Mouse (Mus musculus) spleen, adult 2 months (tissue): ENCODE results near the gene Zbtb14. TPM values are rescaled to one million over a fixed set of nuclear protein-coding genes. Genes with fewer than 3 reads are reported as not detected.
A peak's percentile ranks its signal among the peaks of the same experiment; 100 is the strongest.

Experiments
- DNase-seq, 2 experiments: peaks; one replicate each; pipeline versions ENCODE4 v3.0.0 to v3.0.0-alpha.2; 2012 to 2021; ENCODE audit warnings: low spot score in 2 of 2, low read depth in 1 of 2
- H3K27ac ChIP-seq: fragments of 200-500 bp; 2 replicates; pipeline ENCODE4 v1.5.1; 2012; ENCODE audit warnings: low read length, inconsistent platforms; ENCODE audit not compliant: insufficient read depth
- H3K27me3 ChIP-seq: fragments of 200-500 bp; 2 replicates; pipeline ENCODE4 v1.6.1; 2012; ENCODE audit warnings: mild to moderate bottlenecking, moderate library complexity, low read length, inconsistent platforms; ENCODE audit not compliant: control insufficient read depth, insufficient read depth
- H3K36me3 ChIP-seq: fragments of 200-500 bp; 2 replicates; pipeline ENCODE4 v1.6.1; 2012; ENCODE audit warnings: mild to moderate bottlenecking, low read length, inconsistent platforms; ENCODE audit not compliant: control insufficient read depth, insufficient read depth
- H3K4me1 ChIP-seq: fragments of 200-500 bp; 2 replicates; pipeline ENCODE4 v1.6.1; 2011; ENCODE audit warnings: inconsistent platforms; ENCODE audit not compliant: control insufficient read depth, insufficient read depth, insufficient read length
- H3K4me3 ChIP-seq: fragments of 200-500 bp; 2 replicates; pipeline ENCODE4 v1.5.1; 2011; ENCODE audit warnings: mild to moderate bottlenecking, inconsistent platforms; ENCODE audit not compliant: insufficient read depth, insufficient read length; ENCODE audit errors: extremely low read depth
- CTCF ChIP-seq: fragments of 200-500 bp; IDR thresholded peaks from 2 replicates; pipeline ENCODE4 v1.5.1; 2011; ENCODE audit warnings: mild to moderate bottlenecking, inconsistent platforms; ENCODE audit not compliant: insufficient read depth, insufficient read length, insufficient replicate concordance; ENCODE audit errors: extremely low read depth
- POLR2A ChIP-seq: fragments of 200-500 bp; IDR thresholded peaks from 2 replicates; pipeline ENCODE4 v1.6.1; 2011; ENCODE audit warnings: low read depth, low read length, inconsistent platforms
- WGBS: fragments of 180-500 bp; shearing (Covaris S2); methylation state at CpG from one replicate; pipeline ENCODE4 v1.1.7; 2018; 5-methylcytosine and 5-hydroxymethylcytosine counted together
- polyA plus RNA-seq: library from polyadenylated mRNA; depleted of rRNA; stranded (reverse); fragments of >200 nt; gene quantifications from 2 replicates; pipeline ENCODE4 v1.2.3, GENCODE M21; 2012

The Zbtb14 gene
- polyA plus RNA-seq, 1 experiment, result 2.6 TPM

- TF ChIP-seq CTCF (no peak), POLR2A (peak; percentile 61)
- no peaks in the 10 kb centered on the region for H3K4me1 ChIP-seq
- no peaks in the 10 kb centered on the region for H3K27me3 ChIP-seq
- DNase-seq, result peak; percentile 81 to 90
- WGBS, result under 1% methylated on average over 56 of the region's 56 CpGs
- no peaks in the 10 kb centered on the region for H3K36me3 ChIP-seq
- peak overlapping the region; percentile 98 for H3K27ac ChIP-seq
- peak overlapping the region; percentile 94 for H3K4me3 ChIP-seq
Observed at GRCm38 (mm10) chr17:69416920-69417661, 34.2 kb downstream of the Zbtb14 start.

- H3K4me3 ChIP-seq, result peak overlapping the region; percentile 94
- DNase-seq, result no peak
- peak overlapping the region; percentile 98 for H3K27ac ChIP-seq
- WGBS, result 3% methylated on average over 26 of the region's 26 CpGs
- no peaks in the 10 kb centered on the region for H3K27me3 ChIP-seq
- no peak for TF ChIP-seq POLR2A
- H3K36me3 ChIP-seq, result no peaks in the 10 kb centered on the region
- H3K4me1 ChIP-seq, result no peaks in the 10 kb centered on the region
Observed at GRCm38 (mm10) chr17:69417724-69418373, 35.0 kb downstream of the Zbtb14 start.

- H3K27ac ChIP-seq, result no peak overlapping the region
- H3K36me3 ChIP-seq, result no peaks in the 10 kb centered on the region
- peaks cover 2% of the 10 kb centered on the region; the same call in 1 of the 2 replicates for H3K4me1 ChIP-seq
- DNase-seq, result no peak
- 58% methylated on average over 1 of the region's 1 CpGs for WGBS
- H3K4me3 ChIP-seq, result no peak overlapping the region
- H3K27me3 ChIP-seq, result no peaks in the 10 kb centered on the region
- no peak for TF ChIP-seq CTCF
- no peak for TF ChIP-seq POLR2A
Observed at GRCm38 (mm10) chr17:69421592-69421991, 38.7 kb downstream of the Zbtb14 start.

GRCm38 (mm10) chr17:69437836-69438235 is 55.0 kb downstream of the Zbtb14 start:
- Histone ChIP-seq H3K4me1 (0 out of 2 replicates have a peak, but pooled peaks cover 4% of the 10 kb centered on the region), H3K27me3 (peaks cover 10% of the 10 kb centered on the region), H3K27ac (no peak overlapping the region), H3K4me3 (no peak overlapping the region), H3K36me3 (no peaks in the 10 kb centered on the region)
- no peak for TF ChIP-seq POLR2A
- no peak for TF ChIP-seq CTCF
- DNase-seq, result no peak
- 80% methylated on average over 5 of the region's 5 CpGs for WGBS

DNA sequence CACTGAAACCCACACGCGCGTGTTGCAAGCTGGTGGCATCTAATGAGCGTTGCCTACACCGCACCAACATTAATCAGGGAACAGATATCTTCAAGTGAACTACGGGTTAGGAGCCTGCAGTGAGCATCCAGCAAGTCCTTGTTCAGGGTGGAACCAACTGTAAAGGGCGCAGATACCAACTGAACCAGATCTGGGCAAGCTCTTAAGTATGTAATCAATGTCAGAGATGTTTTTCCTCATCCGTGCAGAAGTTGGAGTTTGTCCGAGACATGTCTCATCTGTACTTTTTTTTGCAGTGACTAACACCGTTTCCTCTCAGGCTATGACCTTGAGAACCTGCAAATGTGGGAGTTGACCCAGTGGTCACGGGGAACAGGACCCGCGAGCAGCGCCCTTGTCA is 55.6 kb downstream of the Zbtb14 start:
- 36% methylated on average over 14 of the region's 14 CpGs for WGBS

GRCm38 (mm10) chr17:69438990-69439491 is 56.2 kb downstream of the Zbtb14 start, which contains the start of gene Akain1:
Gene Akain1 (plus strand): TSS chr17:69439326.
- H3K27me3 ChIP-seq, result peaks cover 10% of the 10 kb centered on the region
- WGBS, result 2% methylated on average over 40 of the region's 44 CpGs
- H3K4me3 ChIP-seq, result no peak within 1 kb of the TSS; the same call in 1 of the 2 replicates

More for the DNA sequence above, 55.6 kb downstream of the Zbtb14 start:
- Histone ChIP-seq H3K27me3 (peaks cover 10% of the 10 kb centered on the region), H3K27ac (no peak overlapping the region), H3K4me1 (0 out of 2 replicates have a peak, but pooled peaks cover 4% of the 10 kb centered on the region), H3K4me3 (no peak overlapping the region), H3K36me3 (no peaks in the 10 kb centered on the region)
- TF ChIP-seq CTCF, result no peak
- no peak for DNase-seq

More at GRCm38 (mm10) chr17:69438990-69439491, 56.2 kb downstream of the Zbtb14 start, which contains the start of gene Akain1:
- no peak for TF ChIP-seq CTCF
- no peak for TF ChIP-seq POLR2A
- Histone ChIP-seq H3K36me3 (no peaks in the 10 kb centered on the region), H3K27ac (no peak within 1 kb of the TSS), H3K4me1 (0 out of 2 replicates have a peak, but pooled peaks cover 4% of the 10 kb centered on the region)
- peak in 1 of 2 experiments; percentile 35 for DNase-seq
